Mouse (Mus musculus): ENCODE measurements around the gene Icmt.

The Icmt gene

GRCm38 (mm10) chr4:152296874-152297861 lies at the start of gene Icmt:
Gene Icmt, plus strand, starts transcription at chr4:152297227.
- peak; percentile 98 for DNase-seq (ENCODE audit: low read depth, low spot score)

DNA sequence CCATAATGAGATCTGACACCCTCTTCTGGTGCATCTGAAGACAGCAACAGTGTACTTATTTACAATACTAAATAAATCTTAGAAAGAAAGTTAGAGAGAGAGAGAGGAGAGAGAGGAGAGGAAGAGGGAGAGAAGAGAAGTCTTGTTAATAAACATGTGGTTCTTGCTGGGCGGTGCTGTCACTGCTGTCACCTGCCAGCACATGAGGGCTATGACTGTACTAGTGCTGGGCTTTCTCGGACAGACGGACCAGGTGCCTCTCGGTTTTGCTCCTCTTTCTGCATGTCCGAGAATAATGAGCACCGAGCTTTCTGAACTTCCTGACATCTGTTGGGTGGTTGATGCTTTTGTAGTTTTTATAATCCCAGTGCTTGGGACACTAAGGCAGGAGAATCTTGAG lies 46.4 kb upstream of the Icmt start:
- no peak for DNase-seq (ENCODE audit: low read depth, low spot score)

DNA sequence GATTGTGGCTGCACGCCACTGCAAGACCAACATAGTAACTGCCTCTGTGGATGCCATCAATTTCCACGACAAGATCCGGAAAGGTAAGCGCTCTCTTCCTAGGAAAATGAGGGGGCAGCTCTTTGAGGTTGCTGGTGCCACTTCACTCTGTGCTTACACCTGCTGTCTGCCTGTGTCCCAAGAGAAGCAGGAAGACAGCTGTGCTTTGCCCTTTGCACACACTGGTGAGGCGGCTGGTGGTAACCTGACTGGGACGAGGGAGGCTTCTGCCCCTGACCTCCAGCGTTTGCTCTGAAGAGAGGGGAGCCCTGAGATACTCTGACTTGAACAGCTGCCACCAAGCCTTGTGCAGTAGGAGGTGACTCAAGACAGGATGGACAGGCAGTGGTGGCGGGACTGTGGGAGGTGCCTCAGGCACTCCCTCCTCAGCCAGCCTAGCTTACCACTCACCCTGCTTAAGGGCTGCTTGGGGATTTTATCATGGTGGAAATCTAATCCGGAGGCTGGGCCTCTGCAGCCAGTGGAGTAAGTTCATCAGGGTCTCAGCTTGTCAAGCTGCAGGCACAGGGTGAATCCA lies 43.8 kb upstream of the Icmt start:
- no peak for DNase-seq (ENCODE audit: low read depth, low spot score)

DNA sequence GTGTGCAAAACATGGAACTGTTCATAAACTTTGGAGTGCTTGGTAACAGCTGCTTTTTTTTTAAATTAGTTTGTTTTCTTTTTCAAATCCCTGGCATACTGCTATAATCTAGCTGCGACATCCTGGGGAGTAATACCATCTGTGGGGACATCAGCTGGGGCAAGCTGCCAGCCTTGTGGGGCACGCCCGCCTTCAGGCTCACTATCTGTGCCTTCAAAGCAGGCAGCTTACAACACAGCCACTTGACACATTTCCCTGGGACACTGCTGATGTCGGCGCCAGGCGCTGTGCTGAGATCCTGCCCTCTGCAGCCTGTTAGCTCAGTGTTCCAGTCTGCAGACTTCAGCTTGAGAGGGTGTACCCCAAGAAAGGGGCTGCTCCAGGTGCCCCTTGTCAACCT lies 40.0 kb upstream of the Icmt start:
- DNase-seq (ENCODE audit: low read depth, low spot score) = no peak

GRCm38 (mm10) chr4:152260451-152260850 lies 36.6 kb upstream of the Icmt start:
- no peak for DNase-seq (ENCODE audit: low read depth, low spot score)

DNA sequence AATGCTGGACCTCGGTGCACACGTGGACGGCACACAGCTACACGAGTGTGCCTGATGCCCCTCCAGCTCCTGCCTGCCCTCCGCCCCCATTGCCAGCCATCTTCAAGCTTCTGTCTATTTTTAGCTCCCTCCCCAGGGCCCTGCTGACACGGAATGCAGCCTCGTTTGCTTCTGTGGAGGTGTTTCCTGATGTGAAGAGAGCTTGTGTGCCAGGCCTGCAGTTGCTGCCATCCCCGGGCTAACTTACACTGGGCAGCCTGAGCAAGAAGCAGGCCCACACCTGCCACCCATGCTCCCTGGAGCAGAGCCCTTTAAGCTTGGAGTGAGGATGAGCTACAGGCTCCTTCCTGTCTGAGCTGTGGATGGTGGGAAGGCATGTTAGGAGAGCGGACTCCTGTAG lies 34.8 kb upstream of the Icmt start:
- DNase-seq (ENCODE audit: low read depth, low spot score) = no peak

- peak; percentile 32 for DNase-seq (ENCODE audit: low read depth, low spot score)
Measured at GRCm38 (mm10) chr4:152263089-152263488, 33.9 kb upstream of the Icmt start.

GRCm38 (mm10) chr4:152263512-152264176 lies 33.4 kb upstream of the Icmt start:
- peak; percentile 47 for DNase-seq (ENCODE audit: low read depth, low spot score)

- no peak for DNase-seq (ENCODE audit: low read depth, low spot score)
Measured at GRCm38 (mm10) chr4:152264177-152264530, 32.9 kb upstream of the Icmt start.

DNA sequence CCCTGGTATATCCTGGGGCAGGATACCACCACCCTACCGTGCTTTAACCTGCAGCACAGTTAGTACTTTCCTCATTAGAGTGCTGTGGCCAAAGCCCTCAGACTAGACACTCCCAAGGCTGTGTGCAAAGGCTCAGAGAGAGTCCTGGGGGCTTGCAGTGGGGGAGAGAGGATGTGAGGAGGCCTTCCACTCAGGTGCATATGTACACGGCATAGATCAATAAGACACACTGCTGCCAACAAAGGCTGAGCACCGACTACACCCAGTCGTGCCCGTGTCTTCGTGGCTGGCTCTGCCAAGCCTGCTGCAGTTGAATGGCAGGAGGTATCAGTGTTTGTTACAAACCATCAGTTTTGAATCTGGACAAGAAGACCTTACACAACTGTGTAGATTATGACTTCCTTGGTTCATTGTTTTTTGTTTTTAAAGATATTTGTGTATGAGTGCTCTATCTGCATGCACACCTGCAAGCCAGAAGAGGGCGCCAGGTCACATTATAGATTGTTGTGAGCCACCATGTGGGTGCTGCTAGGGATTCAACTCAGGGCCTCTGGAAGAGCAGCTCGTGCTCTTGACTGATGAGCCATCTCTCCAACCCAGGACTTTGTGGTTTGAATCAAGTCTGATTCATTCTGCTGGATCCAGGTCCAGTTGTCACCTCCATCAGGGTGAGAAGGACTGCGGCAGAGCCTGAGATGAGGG lies 32.0 kb upstream of the Icmt start:
- no peak for DNase-seq (ENCODE audit: low read depth, low spot score)

- no peak for DNase-seq (ENCODE audit: low read depth, low spot score)
Measured at GRCm38 (mm10) chr4:152265791-152266190, 31.2 kb upstream of the Icmt start.

- no peak for DNase-seq (ENCODE audit: low read depth, low spot score)
Measured at GRCm38 (mm10) chr4:152266236-152266895, 30.7 kb upstream of the Icmt start.

DNA sequence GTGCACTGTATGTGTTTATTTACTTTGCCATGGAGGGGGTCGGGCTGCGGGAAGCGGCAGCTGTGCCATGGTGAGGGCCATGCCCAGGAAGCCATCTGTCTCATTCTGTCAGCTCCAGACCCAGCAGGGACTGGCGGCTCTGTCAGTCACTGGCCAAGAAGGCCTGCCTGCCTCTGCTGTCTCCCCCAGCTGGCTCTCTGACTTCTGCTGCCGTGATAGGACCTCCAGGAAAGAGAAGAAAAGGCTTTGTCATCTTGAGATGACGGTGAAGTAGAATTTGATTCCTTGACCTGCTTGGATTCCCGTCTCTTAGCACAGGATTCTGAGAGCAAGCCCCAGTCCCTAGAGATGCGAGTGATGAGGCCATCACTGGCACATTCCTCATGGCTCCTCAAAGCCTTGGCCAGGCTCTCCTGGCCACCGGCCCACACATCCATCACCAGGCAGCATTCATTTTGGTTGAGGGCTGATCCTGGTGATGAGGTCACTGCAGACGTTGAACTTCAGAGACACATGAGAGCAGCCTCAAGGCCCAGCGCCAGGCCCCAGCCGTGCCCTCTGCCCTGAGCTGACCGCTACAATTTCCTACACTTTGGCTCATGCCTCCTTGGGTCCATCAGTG lies 29.2 kb upstream of the Icmt start:
- no peak for DNase-seq (ENCODE audit: low read depth, low spot score)

DNA sequence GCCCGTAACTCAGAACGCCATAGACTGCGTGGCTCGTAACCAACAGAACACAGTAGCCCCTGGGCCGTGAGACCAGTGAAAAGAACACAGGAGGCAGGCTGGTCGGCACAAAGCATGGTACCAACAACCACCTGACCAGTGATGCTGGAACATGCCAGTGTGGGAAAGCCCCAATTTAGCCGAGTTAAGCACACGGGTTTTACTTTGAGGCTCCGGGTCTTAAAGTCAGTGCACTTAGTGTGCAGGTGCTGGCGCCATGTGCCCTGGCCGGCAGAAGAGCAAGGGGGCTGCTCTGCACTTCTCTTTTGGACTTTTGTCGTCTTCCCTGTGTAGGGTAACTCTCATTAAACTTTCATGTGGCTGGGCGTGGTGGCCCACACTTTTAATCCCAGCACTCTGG lies 27.1 kb upstream of the Icmt start:
- no peak for DNase-seq (ENCODE audit: low read depth, low spot score)

- DNase-seq (ENCODE audit: low read depth, low spot score) = no peak
Measured at GRCm38 (mm10) chr4:152270599-152270998, 26.4 kb upstream of the Icmt start.

GRCm38 (mm10) chr4:152271334-152271733 lies 25.7 kb upstream of the Icmt start:
- no peak for DNase-seq (ENCODE audit: low read depth, low spot score)

GRCm38 (mm10) chr4:152272006-152272405 lies 25.0 kb upstream of the Icmt start:
- no peak for DNase-seq (ENCODE audit: low read depth, low spot score)

DNA sequence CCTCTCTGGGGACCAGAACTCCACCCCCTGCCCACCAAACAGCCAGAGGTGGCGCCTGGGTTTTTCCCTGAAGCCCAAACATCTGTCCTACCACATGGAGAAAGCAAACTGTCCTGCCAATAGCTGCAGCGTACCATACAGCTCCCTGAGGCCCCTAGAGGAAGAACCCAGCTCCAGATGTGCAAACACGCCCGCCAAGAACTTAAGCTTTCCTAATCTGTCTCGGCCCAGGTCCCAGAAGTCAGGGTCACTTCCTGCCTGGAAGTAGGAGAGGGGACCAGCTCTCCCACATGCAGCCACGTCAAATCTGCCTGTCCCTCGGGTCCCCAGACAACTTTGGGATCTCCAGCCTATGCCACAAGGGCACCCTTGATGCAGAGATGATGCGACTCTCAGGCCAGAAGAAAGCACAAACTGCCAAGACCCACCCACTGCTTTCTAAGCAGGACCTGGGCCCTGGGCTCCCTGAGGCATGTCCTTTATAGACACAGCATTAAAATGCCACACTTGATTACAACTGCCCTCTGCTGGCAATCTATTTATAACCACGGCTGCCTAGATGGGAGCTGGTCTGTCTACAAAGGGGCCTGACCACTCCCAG lies 24.5 kb upstream of the Icmt start:
- no peak for DNase-seq (ENCODE audit: low read depth, low spot score)

- DNase-seq (ENCODE audit: low read depth, low spot score) = no peak
Measured at GRCm38 (mm10) chr4:152273191-152273590, 23.8 kb upstream of the Icmt start.

- no peak for DNase-seq (ENCODE audit: low read depth, low spot score)
Measured at GRCm38 (mm10) chr4:152273621-152274236, 23.3 kb upstream of the Icmt start, which contains the start of gene Gpr153. Gene Gpr153, plus strand, starts transcription at chr4:152274232.

Measured in c-Kit-negative CD71-positive TER-119-positive erythroid progenitor cells, embryonic 14.5 days (primary cell).